Mouse (Mus musculus) thymus, postnatal 14 days (tissue): ENCODE data around the gene Hhat.
A peak's percentile ranks its signal among the peaks of the same experiment; 100 is the strongest.

Experiments
- DNase-seq: peaks from one replicate; pipeline ENCODE4 v3.0.0; 2021

Gene Hhat

GRCm38 (mm10) chr1:192741896-192742295 is 29.1 kb downstream of the Hhat start:
- DNase-seq: no peak

GRCm38 (mm10) chr1:192736524-192736923 is 34.5 kb downstream of the Hhat start:
- no peak for DNase-seq

- DNase-seq: no peak
Observed at GRCm38 (mm10) chr1:192736002-192736426, 35.0 kb downstream of the Hhat start.

GRCm38 (mm10) chr1:192730517-192730916 is 40.5 kb downstream of the Hhat start:
- DNase-seq: no peak

- DNase-seq: peak; percentile 68
Observed at GRCm38 (mm10) chr1:192726996-192727624, 43.9 kb downstream of the Hhat start.

- peak; percentile 42 for DNase-seq
Observed at GRCm38 (mm10) chr1:192722147-192722546, 48.9 kb downstream of the Hhat start.

- no peak for DNase-seq
Observed at GRCm38 (mm10) chr1:192720156-192720555, 50.9 kb downstream of the Hhat start.

GRCm38 (mm10) chr1:192711779-192712348 is 59.2 kb downstream of the Hhat start:
- peak; percentile 58 for DNase-seq

- DNase-seq: no peak
Observed at GRCm38 (mm10) chr1:192700339-192701073, 70.5 kb downstream of the Hhat start.

GRCm38 (mm10) chr1:192699101-192699500 is 71.9 kb downstream of the Hhat start:
- DNase-seq: no peak

GRCm38 (mm10) chr1:192696371-192696863 is 74.6 kb downstream of the Hhat start:
- no peak for DNase-seq

GRCm38 (mm10) chr1:192693644-192694043 is 77.4 kb downstream of the Hhat start:
- no peak for DNase-seq

GRCm38 (mm10) chr1:192692982-192693381 is 78.0 kb downstream of the Hhat start:
- DNase-seq: peak; percentile 23

- DNase-seq: no peak
Observed at GRCm38 (mm10) chr1:192682219-192682951, 88.6 kb downstream of the Hhat start.

- no peak for DNase-seq
Observed at GRCm38 (mm10) chr1:192677236-192677635, 93.8 kb downstream of the Hhat start.

GRCm38 (mm10) chr1:192663608-192664007 is 107.4 kb downstream of the Hhat start:
- no peak for DNase-seq

GRCm38 (mm10) chr1:192663092-192663491 is 107.9 kb downstream of the Hhat start:
- no peak for DNase-seq

- DNase-seq: no peak
Observed at GRCm38 (mm10) chr1:192661612-192662011, 109.4 kb downstream of the Hhat start.

- no peak for DNase-seq
Observed at GRCm38 (mm10) chr1:192657417-192657816, 113.6 kb downstream of the Hhat start.

GRCm38 (mm10) chr1:192651981-192652605 is 118.9 kb downstream of the Hhat start:
- DNase-seq: no peak

- DNase-seq: no peak
Observed at GRCm38 (mm10) chr1:192650586-192650985, 120.4 kb downstream of the Hhat start.

- DNase-seq: no peak
Observed at GRCm38 (mm10) chr1:192650023-192650422, 121.0 kb downstream of the Hhat start.

- no peak for DNase-seq
Observed at GRCm38 (mm10) chr1:192649233-192649632, 121.8 kb downstream of the Hhat start.
